Mouse (Mus musculus): Measurements from ENCODE around the gene Lif.

GRCm38 (mm10) chr11:4256846-4257607, at the start of gene Lif:
- TF ChIP-seq POLR2A (IDR thresholded peaks at IDR 0.05; ENCODE audit: borderline replicate concordance, extremely low read depth, insufficient read depth, insufficient read length, poor library complexity, severe bottlenecking) (no peak), CTCF (IDR thresholded peaks at IDR 0.05; ENCODE audit: borderline replicate concordance, extremely low read depth, insufficient read depth, insufficient read length) (no peak)

Measured in brain, embryonic 14.5 days (tissue).